Mouse (Mus musculus): ENCODE results near the gene Emb. TPM values are rescaled to one million over a fixed set of nuclear protein-coding genes. Genes with fewer than 3 reads are reported as not detected.

Gene Emb
- total RNA-seq, 2 experiments from 2014 or later: 11.5 to 12.8 TPM

GRCm38 (mm10) chr13:117289494-117290270 is 81.3 kb downstream of the Emb start:
- peak; percentile 58 to 84 for DNase-seq
- intact Hi-C loops (cut with DNase I): loop anchor here (1.0 to 10.0 kb wide), 3 partner anchors 86 to 345 kb away; no protein-coding TSS in a partner anchor

DNA sequence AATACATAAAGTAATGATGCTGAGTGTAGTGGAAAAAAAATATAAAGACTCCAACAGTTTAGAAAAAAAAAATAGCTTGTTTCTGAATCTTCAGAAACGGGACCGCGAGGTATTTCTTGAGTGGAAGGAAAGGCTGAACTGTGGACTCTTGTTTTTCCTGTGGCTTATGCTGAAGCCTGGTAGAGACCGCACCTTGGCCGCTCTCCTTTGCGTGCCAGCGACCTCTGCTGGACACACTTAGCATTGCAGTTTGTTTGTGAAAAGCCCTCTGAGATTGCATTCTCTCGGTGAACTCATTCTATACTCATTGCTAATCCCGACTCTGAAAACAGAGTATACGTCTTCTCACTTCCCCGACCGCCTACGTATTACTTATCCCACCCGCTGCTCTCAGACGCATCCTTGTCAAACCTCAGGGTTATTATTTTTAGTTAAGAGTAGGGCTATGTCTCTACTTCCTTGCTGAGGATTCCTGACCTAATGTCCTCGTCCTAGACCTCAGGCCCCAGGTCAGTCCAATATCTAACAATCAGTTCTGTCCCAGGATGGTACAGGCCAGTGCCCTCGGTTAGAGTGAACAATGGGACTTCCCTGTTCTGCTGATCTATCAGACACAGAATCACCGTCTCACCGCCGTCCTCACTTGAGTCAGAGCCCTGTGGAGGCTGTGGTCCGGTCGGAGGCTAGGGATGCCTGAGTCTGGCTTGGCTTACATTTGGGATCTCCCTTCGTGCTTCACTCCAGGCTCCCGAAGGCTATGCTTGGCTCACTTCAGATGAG is 103.3 kb downstream of the Emb start:
- DNase-seq: peak; percentile 66 to 82
- intact Hi-C loops (cut with DNase I): no loop called here

Other genes with a start within 250 kb of the Emb start
- gene Parp8, start 183.0 kb upstream of the Emb start, total RNA-seq (2021): 10 to 100 TPM in 1 of 2 experiments, 1 to 10 TPM in 1; 9.9 to 12.0 TPM
- gene Gm17509, start 12.5 kb downstream of the Emb start, total RNA-seq (2021): not detected